Mouse (Mus musculus) heart, postnatal 0 days (tissue): ENCODE measurements at regions not wholly inside any gene's neighbourhood (a gene's known extent, or its start where the extent isn't known, plus 50 kb on each side); places are given as distances from the start of the nearest gene placed in this dataset.
A peak's percentile ranks its signal among the peaks of the same experiment; 100 is the strongest.

Source experiments
- ATAC-seq: fragments of 200-750 bp; cut with Nextera tagmentation; 2 replicates; pipeline ENCODE4 v1.8.0; 2017; ENCODE audit warnings: low read depth, moderate number of reproducible peaks, moderate library complexity; ENCODE audit not compliant: insufficient read depth
- DNase-seq: peaks from one replicate; pipeline ENCODE4 v3.0.0-alpha.2; 2016; ENCODE audit warnings: low spot score
- H3K27ac ChIP-seq: fragments of 300-500 bp; sonication (generic); 2 replicates; pipeline ENCODE4 v1.5.1; 2014; ENCODE audit warnings: low read depth, mild to moderate bottlenecking
- H3K27me3 ChIP-seq: fragments of 300-500 bp; sonication (generic); 2 replicates; pipeline ENCODE4 v1.6.1; 2014; ENCODE audit warnings: low read length, mixed read lengths; ENCODE audit not compliant: control insufficient read depth, insufficient read depth
- H3K36me3 ChIP-seq: fragments of 300-500 bp; sonication (generic); replicated peaks from 2 replicates; pipeline ENCODE4 v1.6.1; 2014; ENCODE audit warnings: low read length, mixed read lengths; ENCODE audit not compliant: control insufficient read depth, insufficient read depth
- H3K4me1 ChIP-seq: fragments of 300-500 bp; sonication (generic); 2 replicates; pipeline ENCODE4 v1.6.1; 2014; ENCODE audit warnings: antibody characterized with exemption; ENCODE audit not compliant: control insufficient read depth, insufficient read depth
- H3K4me2 ChIP-seq: fragments of 300-500 bp; sonication (generic); 2 replicates; pipeline ENCODE4 v1.6.1; 2014; ENCODE audit warnings: low read depth, mild to moderate bottlenecking, low read length, moderate library complexity
- H3K4me3 ChIP-seq: fragments of 300-500 bp; sonication (generic); 2 replicates; pipeline ENCODE4 v1.5.1; 2014; ENCODE audit warnings: low read depth, low read length
- H3K9ac ChIP-seq: fragments of 300-500 bp; sonication (generic); replicated peaks from 2 replicates; pipeline ENCODE4 v1.6.1; 2014; ENCODE audit warnings: low read depth, low read length, mixed read lengths
- H3K9me3 ChIP-seq: fragments of 300-500 bp; sonication (generic); replicated peaks from 2 replicates; pipeline ENCODE4 v1.6.1; 2016; ENCODE audit warnings: low read length; ENCODE audit not compliant: control insufficient read depth
- CTCF ChIP-seq: IDR thresholded peaks from 2 replicates; pipeline ENCODE4 v1.5.1; 2016; ENCODE audit warnings: antibody characterized with exemption, control low read depth, low read depth
- EP300 ChIP-seq: IDR thresholded peaks from 2 replicates; pipeline ENCODE4 v1.6.1; 2016; ENCODE audit warnings: antibody characterized with exemption, low read depth
- WGBS: fragments of 180-500 bp; shearing (Covaris S2); extraction: QIAGEN DNeasy Blood & Tissue Kit; methylation state at CpG from one replicate; pipeline ENCODE4 v1.1.7; 2014; 5-methylcytosine and 5-hydroxymethylcytosine counted together

DNA sequence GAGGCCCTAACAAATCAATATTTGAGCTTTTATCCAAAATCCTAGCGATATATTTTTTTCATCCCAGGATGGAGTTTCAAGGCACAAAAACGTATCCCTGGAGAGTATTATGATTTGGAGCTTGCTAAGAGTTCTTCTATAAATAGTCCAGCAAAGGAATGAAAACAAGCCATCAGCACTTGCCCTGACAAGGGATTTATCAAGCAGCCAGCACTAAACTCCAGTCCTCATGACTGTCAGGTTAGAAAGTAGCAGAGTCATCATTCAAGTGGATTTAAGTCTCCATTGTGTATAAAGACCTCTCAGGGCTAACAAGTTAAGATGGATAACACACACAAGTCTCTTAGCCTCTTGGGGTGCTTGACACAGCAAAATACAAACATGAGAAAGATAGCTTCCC lies 148.6 kb upstream of the Ust start:
- ATAC-seq (peak; percentile 53; the same call in 1 of the 2 replicates), DNase-seq (peak; percentile 51)
- Histone ChIP-seq H3K9me3 (no peaks in the 10 kb centered on the region), H3K27me3 (no peaks in the 10 kb centered on the region), H3K4me2 (no peak overlapping the region), H3K4me1 (no peaks in the 10 kb centered on the region), H3K27ac (peak overlapping the region; percentile 69), H3K9ac (no peak overlapping the region), H3K36me3 (no peaks in the 10 kb centered on the region), H3K4me3 (no peak overlapping the region)
- 19% methylated on average over 2 of the region's 2 CpGs for WGBS
- no peak for TF ChIP-seq CTCF

DNA sequence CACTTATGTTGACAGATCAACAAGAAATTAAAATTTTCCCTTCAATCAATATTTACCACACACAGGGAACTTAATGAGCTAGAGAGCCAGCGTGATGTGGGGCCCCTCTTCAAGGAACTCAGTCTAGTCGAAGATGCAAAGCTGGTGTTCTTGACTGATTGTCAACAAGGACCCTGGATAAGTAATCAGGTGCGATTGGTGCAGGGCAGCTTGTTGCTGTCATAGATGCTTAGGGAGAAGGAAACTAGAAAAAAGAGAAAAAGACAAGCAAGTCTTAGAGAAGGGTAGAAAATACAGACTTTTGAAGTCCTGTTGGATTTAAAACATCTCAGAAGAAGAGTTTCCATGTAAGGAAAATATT lies 140.3 kb upstream of the Ust start:
- no peak for ATAC-seq
- no peak overlapping the region; the same call in 1 of the 2 replicates for H3K27ac ChIP-seq
- WGBS = 63% methylated on average over 3 of the region's 3 CpGs

DNA sequence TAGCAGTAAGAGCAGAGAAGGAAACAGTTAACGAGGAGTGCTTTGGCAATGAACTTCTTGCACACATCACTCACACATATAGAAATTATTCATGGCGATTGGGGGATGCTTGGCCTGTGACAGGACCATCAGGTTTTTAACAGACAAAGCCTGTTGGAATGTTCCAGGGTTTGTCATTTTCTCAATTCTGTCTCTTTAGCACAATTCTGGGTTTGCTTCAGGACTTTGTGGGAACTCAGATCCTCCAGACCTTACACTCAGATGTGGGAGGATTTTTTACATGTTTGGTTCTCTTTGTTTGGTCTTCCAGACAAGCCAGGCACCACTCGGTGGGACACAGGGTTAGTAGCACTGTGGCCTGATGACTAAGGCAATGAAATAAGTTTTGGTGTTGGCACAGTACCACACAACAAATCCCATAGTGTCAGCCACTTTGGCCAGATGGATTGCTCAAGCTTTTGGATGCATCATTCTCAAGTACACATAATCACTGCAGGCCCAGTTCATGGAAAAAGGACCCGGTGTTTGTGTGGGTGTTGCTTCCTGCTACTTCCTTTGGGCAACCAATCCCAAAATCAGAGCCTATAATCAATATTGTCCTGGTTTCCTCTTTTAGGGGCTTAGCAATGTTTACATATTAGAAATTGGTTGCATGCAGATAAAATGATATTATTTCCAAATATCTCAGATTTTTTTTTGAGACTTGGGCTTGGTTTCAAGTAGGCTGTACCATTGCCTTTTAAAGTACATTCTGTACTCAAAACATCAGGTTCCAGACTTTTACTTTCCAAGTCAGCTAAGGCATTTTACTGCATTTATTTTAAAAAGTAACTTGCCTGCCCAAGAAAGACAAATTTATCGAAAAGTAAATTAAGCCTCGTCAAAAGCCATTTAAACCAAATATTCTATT lies 139.7 kb upstream of the Ust start:
- TF ChIP-seq CTCF (no peak), EP300 (no peak)
- Histone ChIP-seq H3K9ac (no peak overlapping the region), H3K4me1 (no peaks in the 10 kb centered on the region), H3K4me3 (no peak overlapping the region), H3K4me2 (no peak overlapping the region), H3K9me3 (no peaks in the 10 kb centered on the region), H3K27ac (no peak overlapping the region), H3K36me3 (no peaks in the 10 kb centered on the region), H3K27me3 (no peaks in the 10 kb centered on the region)
- ATAC-seq (0 out of 2 replicates have a peak, but pooled peaks have one; percentile 33), DNase-seq (no peak)
- WGBS = 76% methylated on average over 6 of the region's 6 CpGs

More for the DNA sequence above, 140.3 kb upstream of the Ust start:
- Histone ChIP-seq H3K4me1 (no peaks in the 10 kb centered on the region), H3K4me3 (no peak overlapping the region), H3K36me3 (no peaks in the 10 kb centered on the region), H3K4me2 (no peak overlapping the region), H3K9me3 (no peaks in the 10 kb centered on the region), H3K9ac (no peak overlapping the region), H3K27me3 (no peaks in the 10 kb centered on the region)
- TF ChIP-seq EP300 = no peak
- TF ChIP-seq CTCF = no peak
- no peak for DNase-seq

DNA sequence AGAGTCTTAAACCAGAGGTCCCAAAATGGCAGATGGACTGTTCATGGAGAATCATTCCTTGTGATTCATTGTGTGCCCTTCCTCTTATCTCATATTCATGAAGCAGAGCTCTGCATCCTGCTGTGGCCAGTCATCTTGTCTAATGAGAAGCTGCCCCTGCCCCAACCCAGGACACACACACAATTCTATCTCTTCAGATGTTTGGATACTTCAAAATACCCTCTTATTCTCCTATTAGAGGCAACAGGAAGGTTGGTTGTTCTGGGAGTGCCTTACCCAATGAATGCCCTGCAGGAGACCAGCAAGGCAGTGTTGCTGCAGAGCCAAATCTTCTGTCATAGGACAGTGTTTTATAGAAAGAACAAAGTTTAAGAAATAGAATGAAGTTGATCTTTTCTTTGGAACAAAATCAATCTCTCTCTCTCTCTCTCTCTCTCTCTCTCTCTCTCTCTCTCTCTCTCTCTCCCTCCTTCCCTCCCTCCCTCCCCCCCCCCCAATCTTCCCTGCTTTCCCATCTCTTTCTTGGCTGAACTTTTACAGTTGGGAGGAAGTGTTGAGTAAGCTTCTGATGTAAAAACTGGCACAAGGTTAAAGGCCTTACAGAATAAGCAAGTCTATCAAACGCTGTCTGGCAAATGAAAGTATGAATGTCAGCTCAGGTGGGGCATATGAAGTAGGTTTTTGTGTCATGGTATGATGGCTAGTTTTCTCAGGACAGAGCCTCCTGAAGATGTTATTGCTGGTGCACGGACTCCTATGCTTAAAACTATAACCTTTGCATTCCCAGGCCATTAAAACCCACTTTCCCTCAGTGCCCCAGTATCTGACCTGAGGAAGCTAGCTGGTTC lies 138.8 kb upstream of the Ust start:
- Histone ChIP-seq H3K36me3 (no peaks in the 10 kb centered on the region), H3K9ac (no peak overlapping the region), H3K27ac (no peak overlapping the region), H3K4me1 (no peaks in the 10 kb centered on the region), H3K27me3 (no peaks in the 10 kb centered on the region), H3K4me3 (no peak overlapping the region), H3K4me2 (no peak overlapping the region), H3K9me3 (no peaks in the 10 kb centered on the region)
- ATAC-seq (no peak), DNase-seq (no peak)
- TF ChIP-seq CTCF (no peak), EP300 (no peak)
- 71% methylated on average over 2 of the region's 2 CpGs for WGBS

DNA sequence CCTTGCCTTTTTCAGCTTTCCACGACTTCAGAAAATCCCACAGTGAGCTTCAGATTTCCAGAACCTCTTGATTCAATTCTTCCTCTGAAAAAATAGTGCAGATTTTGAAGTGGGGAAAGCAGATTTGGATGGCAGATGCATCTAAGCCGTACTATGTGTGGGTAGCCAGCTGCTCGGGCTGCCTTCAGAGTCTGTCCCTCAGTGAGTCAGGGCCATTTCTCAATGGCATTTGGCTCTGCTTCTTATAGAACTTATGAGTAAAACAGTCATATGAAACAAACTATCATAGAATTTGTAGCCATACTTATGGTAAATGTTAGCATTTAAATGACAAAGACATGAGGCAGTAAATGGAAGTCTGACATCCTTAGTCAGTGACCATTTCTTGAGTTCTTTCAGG lies 135.0 kb upstream of the Ust start:
- no peak overlapping the region for H3K27ac ChIP-seq
- H3K36me3 ChIP-seq = no peaks in the 10 kb centered on the region
- no peaks in the 10 kb centered on the region for H3K27me3 ChIP-seq
- 72% methylated on average over 3 of the region's 3 CpGs for WGBS
- ATAC-seq (no peak), DNase-seq (no peak)
- H3K9me3 ChIP-seq = no peaks in the 10 kb centered on the region
- no peak overlapping the region for H3K4me3 ChIP-seq
- no peak overlapping the region for H3K9ac ChIP-seq
- H3K4me1 ChIP-seq = no peaks in the 10 kb centered on the region
- no peak overlapping the region for H3K4me2 ChIP-seq
- TF ChIP-seq CTCF = no peak
- TF ChIP-seq EP300 = no peak
